Mouse (Mus musculus): ENCODE results near the gene Unc13a. TPM values are rescaled to one million over a fixed set of nuclear protein-coding genes. Genes with fewer than 3 reads are reported as not detected.

Gene Unc13a
- polyA plus RNA-seq, 1 experiment from 2014 or later: 0.68 TPM

DNA sequence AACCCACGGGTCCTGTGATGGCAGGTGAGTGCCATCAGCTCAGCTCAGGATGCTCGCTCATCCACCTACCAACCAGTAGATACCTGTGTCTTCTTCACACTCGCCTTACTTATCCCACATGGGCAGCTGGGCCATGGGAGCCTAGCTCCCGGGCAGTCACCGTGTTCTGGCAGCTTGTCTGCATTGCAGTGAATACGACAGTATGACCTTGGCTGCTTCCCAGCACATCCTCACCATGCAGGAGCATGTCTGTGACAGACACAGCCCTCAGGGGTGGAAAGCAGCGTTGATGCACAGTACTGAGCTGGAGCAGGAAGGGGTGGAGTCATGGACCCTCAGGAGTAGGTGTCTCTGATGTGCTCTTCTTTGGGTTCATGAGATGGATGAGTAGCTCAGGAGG is 97.1 kb downstream of the Unc13a start:
- Histone ChIP-seq H3K4me3 (ENCODE audit: low read length) (no peak overlapping the region), H3K36me3 (ENCODE audit: control insufficient read depth, insufficient read depth, low read length) (no peaks in the 10 kb centered on the region), H3K4me2 (ENCODE audit: low read depth, low read length) (no peak overlapping the region), H3K4me1 (replicated peaks; ENCODE audit: control insufficient read depth, insufficient read depth, low read length) (no peaks in the 10 kb centered on the region), H3K9ac (ENCODE audit: low read length) (no peak overlapping the region), H3K27me3 (ENCODE audit: control insufficient read depth, insufficient read depth, low read depth, low read length) (no peaks in the 10 kb centered on the region), H3K9me3 (ENCODE audit: control insufficient read depth, low read length) (no peaks in the 10 kb centered on the region), H3K27ac (ENCODE audit: low read length) (no peak overlapping the region)
- 64% methylated on average over 7 of the region's 7 CpGs for whole genome bisulfite sequencing
- ATAC-seq (ENCODE audit: low read depth): no peak

Small RNAs within 50 kb of the gene (microRNA-seq; reads per million reads assigned to microRNA genes)
- not detected for gene Mir6769b

Other genes with a start within 250 kb of the Unc13a start
- 36.7 and 37.8 TPM in 2 replicates for gene Abhd8, start 208.1 kb downstream of the Unc13a start, polyA plus RNA-seq (2015; fragmentation: Nextera tagmentation; extraction: Ambion mirVana)
- gene Mrpl34, start 206.8 kb downstream of the Unc13a start, polyA plus RNA-seq (2015; fragmentation: Nextera tagmentation; extraction: Ambion mirVana): 136 and 151 TPM in 2 replicates
- 91.9 and 96.3 TPM in 2 replicates for gene Dda1, start 202.6 kb downstream of the Unc13a start, polyA plus RNA-seq (2015; fragmentation: Nextera tagmentation; extraction: Ambion mirVana)
- gene Ano8, start 185.8 kb downstream of the Unc13a start, polyA plus RNA-seq (2015; fragmentation: Nextera tagmentation; extraction: Ambion mirVana): 0.79 and 1.0 TPM in 2 replicates
- gene Gtpbp3, start 183.7 kb downstream of the Unc13a start, polyA plus RNA-seq (2015; fragmentation: Nextera tagmentation; extraction: Ambion mirVana): 16.1 and 17.4 TPM in 2 replicates
- 130 and 145 TPM in 2 replicates for gene Plvap, start 160.0 kb downstream of the Unc13a start, polyA plus RNA-seq (2015; fragmentation: Nextera tagmentation; extraction: Ambion mirVana)
- 0.23 and 0.58 TPM in 2 replicates for gene Ccdc194, start 146.0 kb downstream of the Unc13a start, polyA plus RNA-seq (2015; fragmentation: Nextera tagmentation; extraction: Ambion mirVana)
- 50.4 and 51.1 TPM in 2 replicates for gene Bst2, start 134.3 kb downstream of the Unc13a start, polyA plus RNA-seq (2015; fragmentation: Nextera tagmentation; extraction: Ambion mirVana)
- 96.3 and 99.5 TPM in 2 replicates for gene Mvb12a, start 128.8 kb downstream of the Unc13a start, polyA plus RNA-seq (2015; fragmentation: Nextera tagmentation; extraction: Ambion mirVana)
- 4.4 and 4.5 TPM in 2 replicates for gene Tmem221, start 112.9 kb downstream of the Unc13a start, polyA plus RNA-seq (2015; fragmentation: Nextera tagmentation; extraction: Ambion mirVana)
- gene Nxnl1, start 105.2 kb downstream of the Unc13a start, polyA plus RNA-seq (2015; fragmentation: Nextera tagmentation; extraction: Ambion mirVana): 0.10 TPM in 1 of 2 replicates, not detected in the other
- 38.4 and 39.5 TPM in 2 replicates for gene Slc27a1, start 102.9 kb downstream of the Unc13a start, polyA plus RNA-seq (2015; fragmentation: Nextera tagmentation; extraction: Ambion mirVana)
- 202 and 218 TPM in 2 replicates for gene Pgls, start 79.6 kb downstream of the Unc13a start, polyA plus RNA-seq (2015; fragmentation: Nextera tagmentation; extraction: Ambion mirVana)
- 2.7 and 3.7 TPM in 2 replicates for gene Fam129c, start 74.1 kb downstream of the Unc13a start, polyA plus RNA-seq (2015; fragmentation: Nextera tagmentation; extraction: Ambion mirVana)
- 70.3 and 72.9 TPM in 2 replicates for gene Colgalt1, start 60.8 kb downstream of the Unc13a start, polyA plus RNA-seq (2015; fragmentation: Nextera tagmentation; extraction: Ambion mirVana)
- gene Jak3, start 4.5 kb upstream of the Unc13a start, polyA plus RNA-seq (2015; fragmentation: Nextera tagmentation; extraction: Ambion mirVana): 8.9 and 9.1 TPM in 2 replicates
- 1.4 and 1.5 TPM in 2 replicates for gene Insl3, start 17.5 kb upstream of the Unc13a start, polyA plus RNA-seq (2015; fragmentation: Nextera tagmentation; extraction: Ambion mirVana)
- 4.4 and 4.6 TPM in 2 replicates for gene B3gnt3, start 30.0 kb upstream of the Unc13a start, polyA plus RNA-seq (2015; fragmentation: Nextera tagmentation; extraction: Ambion mirVana)
- 6.5 and 8.0 TPM in 2 replicates for gene Fcho1, start 54.0 kb upstream of the Unc13a start, polyA plus RNA-seq (2015; fragmentation: Nextera tagmentation; extraction: Ambion mirVana)
- 6.2 and 7.2 TPM in 2 replicates for gene Zfp709, start 210.3 kb upstream of the Unc13a start, polyA plus RNA-seq (2015; fragmentation: Nextera tagmentation; extraction: Ambion mirVana)
- 5.4 and 6.0 TPM in 2 replicates for gene Zfp882, start 236.9 kb upstream of the Unc13a start, polyA plus RNA-seq (2015; fragmentation: Nextera tagmentation; extraction: Ambion mirVana)
- gene Zfp617, start 236.9 kb upstream of the Unc13a start, polyA plus RNA-seq (2015; fragmentation: Nextera tagmentation; extraction: Ambion mirVana): 22.0 and 24.6 TPM in 2 replicates